Mouse (Mus musculus): Measurements from ENCODE around the gene Sgsh.

DNA sequence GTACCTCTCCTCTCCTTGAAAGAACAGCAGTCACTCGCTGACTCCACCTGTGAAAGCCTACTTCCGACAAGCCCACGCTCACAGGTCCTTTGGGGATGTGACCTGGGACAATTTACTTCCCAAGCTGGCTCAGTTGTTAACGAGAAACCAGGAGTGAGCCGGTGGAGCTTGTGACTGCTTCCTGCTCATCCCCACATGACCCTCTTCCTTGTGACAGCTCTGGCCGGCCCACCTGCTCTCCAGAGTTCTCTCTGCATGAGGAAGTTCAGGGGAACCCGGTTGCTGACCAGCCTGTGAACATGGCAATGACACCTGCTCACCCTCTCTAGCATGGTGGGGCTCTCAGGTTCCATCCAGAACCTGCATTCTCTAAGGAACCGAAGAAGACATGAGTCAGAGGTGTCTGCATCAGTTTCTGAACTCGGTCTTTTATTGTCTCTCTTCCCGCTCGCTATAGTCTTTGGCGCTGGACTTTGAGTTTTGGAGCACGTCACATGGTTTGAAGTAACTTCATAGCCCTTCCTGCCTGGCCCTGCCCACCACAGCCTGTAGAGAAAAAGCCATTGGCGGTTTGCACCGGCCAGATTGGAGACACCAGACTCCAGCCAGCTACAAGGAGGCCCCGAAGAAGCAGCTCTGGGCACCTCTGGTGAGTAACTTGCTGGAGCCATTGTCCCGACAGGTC, 40.9 kb downstream of the Sgsh start:
- TF ChIP-seq MYOG (IDR thresholded peaks at IDR 0.05; ENCODE audit: control insufficient read depth in 1 of 3, insufficient read depth in 1 of 3, insufficient read length in 2 of 3, low read depth in 2 of 3) = no peak
- no peak for TF ChIP-seq POLR2A (IDR thresholded peaks at IDR 0.05; ENCODE audit: insufficient read length, low read depth)
- no peak for TF ChIP-seq SRF (IDR thresholded peaks at IDR 0.05; ENCODE audit: control insufficient read depth, insufficient read length, low read depth)
- TF ChIP-seq E2F4 (IDR thresholded peaks at IDR 0.05; ENCODE audit: insufficient read depth) = no peak
- no peak for TF ChIP-seq MAX (IDR thresholded peaks at IDR 0.05; ENCODE audit: low read depth)
- no peak for TF ChIP-seq TCF12 (IDR thresholded peaks at IDR 0.05; ENCODE audit: insufficient read depth, poor library complexity, severe bottlenecking)

Measured in myocyte (in vitro differentiated cells).